Mouse (Mus musculus) forebrain, postnatal 0 days (tissue): ENCODE results near the gene Ddr1. TPM values are rescaled to one million over a fixed set of nuclear protein-coding genes. Genes with fewer than 3 reads are reported as not detected.

Experiments used
- ATAC-seq: fragments of 200-750 bp; cut with Nextera tagmentation; 2 replicates; pipeline ENCODE4 v1.8.0; 2017; ENCODE audit warnings: mild to moderate bottlenecking, moderate library complexity
- DNase-seq: peaks from one replicate; pipeline ENCODE4 v3.0.0-alpha.2; 2015
- H3K27ac ChIP-seq: fragments of 300-500 bp; sonication (generic); 2 replicates; pipeline ENCODE4 v1.5.1; 2014; ENCODE audit warnings: low read depth, mild to moderate bottlenecking, antibody characterized with exemption, low read length, moderate library complexity, mixed read lengths
- H3K27me3 ChIP-seq: fragments of 300-500 bp; sonication (generic); 2 replicates; pipeline ENCODE4 v1.6.1; 2014; ENCODE audit warnings: mild to moderate bottlenecking, low read length, mixed read lengths; ENCODE audit not compliant: insufficient read depth
- H3K36me3 ChIP-seq: fragments of 300-500 bp; sonication (generic); 2 replicates; pipeline ENCODE4 v1.6.1; 2014; ENCODE audit warnings: mild to moderate bottlenecking, moderate library complexity; ENCODE audit not compliant: insufficient read depth
- H3K4me1 ChIP-seq: fragments of 300-500 bp; sonication (generic); 2 replicates; pipeline ENCODE4 v1.6.1; 2014; ENCODE audit warnings: antibody characterized with exemption; ENCODE audit not compliant: insufficient read depth
- H3K4me2 ChIP-seq: fragments of 300-500 bp; sonication (generic); 2 replicates; pipeline ENCODE4 v1.6.1; 2014; ENCODE audit warnings: low read depth, mild to moderate bottlenecking, moderate library complexity
- H3K4me3 ChIP-seq: fragments of 300-500 bp; sonication (generic); 2 replicates; pipeline ENCODE4 v1.5.1; 2014; ENCODE audit warnings: low read depth, low read length, mixed read lengths
- H3K9ac ChIP-seq: fragments of 300-500 bp; sonication (generic); 2 replicates; pipeline ENCODE4 v1.6.1; 2014; ENCODE audit warnings: mild to moderate bottlenecking
- H3K9me3 ChIP-seq: fragments of 300-500 bp; sonication (generic); 2 replicates; pipeline ENCODE4 v1.6.1; 2016; ENCODE audit warnings: low read length
- CTCF ChIP-seq: sonication (generic); IDR thresholded peaks from 2 replicates; pipeline ENCODE4 v1.5.1; 2016; ENCODE audit warnings: antibody characterized with exemption, control low read depth, low read depth
- WGBS: fragments of 180-500 bp; shearing (Covaris S2); extraction: QIAGEN DNeasy Blood & Tissue Kit; methylation state at CpG from one replicate; pipeline ENCODE4 v1.1.7; 2014; 5-methylcytosine and 5-hydroxymethylcytosine counted together
- polyA plus RNA-seq: library from polyadenylated mRNA; unstranded; fragments of >200 nt; fragmentation: Nextera tagmentation; extraction: Ambion mirVana; gene quantifications from 2 replicates; pipeline ENCODE4 v1.2.1, GENCODE M21; 2015
- total RNA-seq: library from RNA; depleted of rRNA; stranded (reverse); fragments of >200 nt; gene quantifications from 2 replicates; pipeline ENCODE4 v1.2.3, GENCODE M21; 2014

Ddr1 gene
- total and polyA plus RNA-seq, 2 experiments from 2014 or later: 51.2 to 59.8 TPM

DNA sequence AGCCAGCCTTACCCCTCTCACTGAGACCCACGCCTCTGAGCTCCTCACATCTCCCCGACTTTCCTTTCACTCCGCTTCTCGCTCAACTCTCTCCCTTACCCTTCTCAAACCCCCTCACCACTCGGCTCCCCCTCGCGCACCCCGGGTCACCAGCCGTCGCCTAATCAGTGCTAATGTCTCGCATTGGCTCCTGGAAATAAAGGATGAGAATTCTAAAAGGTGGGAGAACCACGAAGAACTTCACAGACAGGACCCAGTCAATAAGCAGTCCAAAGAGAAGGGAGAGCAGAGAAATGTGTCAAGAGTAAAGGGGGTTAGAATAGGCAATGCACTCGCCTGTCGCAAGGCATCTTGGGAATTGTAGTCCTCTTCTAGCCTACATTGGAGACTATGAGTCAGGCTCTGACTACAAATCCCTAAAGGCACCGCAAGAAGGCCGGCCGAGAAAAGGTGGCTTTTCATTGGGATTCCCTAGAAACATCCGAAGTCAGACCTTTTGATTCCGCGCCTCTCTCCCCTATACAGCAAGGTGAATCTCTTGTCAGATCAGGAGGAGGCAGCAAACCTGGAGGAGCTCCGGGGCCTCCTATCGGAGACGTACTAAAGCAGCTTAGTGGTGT, 30.9 kb downstream of the Ddr1 start, which contains the start of gene Gtf2h4:
Gene Gtf2h4, minus strand, starts transcription at position 324 of the 620 bp plus-strand sequence.
- peak; percentile 99 for ATAC-seq
- Histone ChIP-seq H3K9me3 (no peaks in the 10 kb centered on the region), H3K27ac (peak within 1 kb of the TSS; percentile 64), H3K4me3 (peak within 1 kb of the TSS; percentile 77), H3K4me1 (peaks cover 7% of the 10 kb centered on the region; the same call in 1 of the 2 replicates), H3K36me3 (peaks cover 8% of the 10 kb centered on the region; the same call in 1 of the 2 replicates), H3K9ac (peak within 1 kb of the TSS; percentile 83), H3K4me2 (peak within 1 kb of the TSS; percentile 94), H3K27me3 (no peaks in the 10 kb centered on the region)
- peak; percentile 42 for TF ChIP-seq CTCF
- 2% methylated on average over 23 of the region's 23 CpGs for WGBS
- peak; percentile 96 for DNase-seq

DNA sequence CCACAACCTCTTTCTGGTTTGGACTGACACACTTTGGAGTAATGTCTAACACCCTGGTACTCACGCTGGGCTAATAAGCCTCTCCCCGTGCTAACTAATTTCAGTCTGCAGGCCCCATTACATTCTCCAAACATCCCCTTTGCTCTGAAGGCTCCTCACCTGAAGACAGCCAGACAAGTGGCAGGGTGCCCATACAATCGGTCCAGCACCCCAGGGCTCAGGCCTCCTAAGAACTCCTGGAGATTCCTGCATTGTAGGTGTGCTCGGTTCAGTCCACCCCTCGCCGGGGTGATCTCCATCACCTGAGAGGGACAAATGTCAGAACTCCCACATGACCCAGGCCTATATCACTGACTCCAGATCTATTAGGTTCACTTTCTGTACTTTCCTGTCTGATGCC, 31.9 kb downstream of the Ddr1 start:
- TF ChIP-seq CTCF: no peak
- Histone ChIP-seq H3K36me3 (peaks cover 8% of the 10 kb centered on the region; the same call in 1 of the 2 replicates), H3K4me2 (no peak overlapping the region), H3K27me3 (no peaks in the 10 kb centered on the region), H3K4me3 (no peak overlapping the region), H3K9ac (peak overlapping the region; percentile 83; the same call in 1 of the 2 replicates), H3K27ac (no peak overlapping the region), H3K9me3 (no peaks in the 10 kb centered on the region), H3K4me1 (peaks cover 7% of the 10 kb centered on the region; the same call in 1 of the 2 replicates)
- WGBS: 87% methylated on average over 6 of the region's 6 CpGs
- ATAC-seq (no peak), DNase-seq (no peak)

GRCm38 (mm10) chr17:35671846-35672245, 32.6 kb downstream of the Ddr1 start:
- no peak overlapping the region for H3K27ac ChIP-seq
- no peak for TF ChIP-seq CTCF
- H3K9me3 ChIP-seq: no peaks in the 10 kb centered on the region
- no peak for ATAC-seq
- H3K36me3 ChIP-seq: peaks cover 8% of the 10 kb centered on the region; the same call in 1 of the 2 replicates
- DNase-seq: no peak
- H3K9ac ChIP-seq: no peak overlapping the region
- no peak overlapping the region for H3K4me3 ChIP-seq
- no peaks in the 10 kb centered on the region for H3K27me3 ChIP-seq
- WGBS: 90% methylated on average over 6 of the region's 6 CpGs
- peaks cover 7% of the 10 kb centered on the region; the same call in 1 of the 2 replicates for H3K4me1 ChIP-seq
- H3K4me2 ChIP-seq: no peak overlapping the region

DNA sequence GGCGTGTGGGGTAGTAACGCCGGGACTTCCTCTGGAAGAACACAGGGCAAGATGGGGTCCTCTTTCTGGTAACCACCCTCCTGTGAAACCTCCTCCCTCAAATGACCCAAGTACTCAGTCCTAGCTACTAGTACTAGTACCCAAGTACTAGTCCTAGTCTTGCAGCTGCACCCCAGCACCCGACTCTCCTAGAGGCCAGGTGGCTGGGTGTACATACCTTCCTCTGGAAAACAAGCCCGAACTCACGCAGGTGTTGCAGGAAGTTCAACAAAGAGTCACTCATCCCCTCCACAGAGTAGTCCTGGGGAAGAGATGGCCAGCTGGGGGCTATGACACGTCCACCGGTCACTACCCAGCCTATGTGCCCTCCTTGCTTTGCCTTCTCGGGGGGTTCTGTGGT, 34.7 kb downstream of the Ddr1 start:
- H3K9me3 ChIP-seq: no peaks in the 10 kb centered on the region
- no peak overlapping the region for H3K9ac ChIP-seq
- TF ChIP-seq CTCF: no peak
- H3K27ac ChIP-seq: no peak overlapping the region
- no peak for DNase-seq
- no peak for ATAC-seq
- no peaks in the 10 kb centered on the region for H3K27me3 ChIP-seq
- no peak overlapping the region for H3K4me2 ChIP-seq
- no peak overlapping the region for H3K4me3 ChIP-seq
- peaks cover 7% of the 10 kb centered on the region; the same call in 1 of the 2 replicates for H3K4me1 ChIP-seq
- peaks cover 8% of the 10 kb centered on the region; the same call in 1 of the 2 replicates for H3K36me3 ChIP-seq
- WGBS: 95% methylated on average over 9 of the region's 9 CpGs

GRCm38 (mm10) chr17:35667334-35668065, 36.9 kb downstream of the Ddr1 start, which contains the start of gene Vars2:
Vars2 (minus strand) TSS chr17:35667592.
- WGBS: under 1% methylated on average over 61 of the region's 61 CpGs
- 0 out of 2 replicates have a peak, but pooled peaks have one; percentile 29 for TF ChIP-seq CTCF
- ATAC-seq (peak; percentile 94), DNase-seq (peak; percentile 98)
- peak within 1 kb of the TSS; percentile 59 for H3K4me3 ChIP-seq
- peak within 1 kb of the TSS; percentile 77 for H3K9ac ChIP-seq
- no peaks in the 10 kb centered on the region for H3K9me3 ChIP-seq
- no peaks in the 10 kb centered on the region for H3K4me1 ChIP-seq
- H3K27ac ChIP-seq: peak within 1 kb of the TSS; percentile 82
- peaks cover 22% of the 10 kb centered on the region for H3K36me3 ChIP-seq
- H3K4me2 ChIP-seq: peak within 1 kb of the TSS; percentile 96
- no peaks in the 10 kb centered on the region for H3K27me3 ChIP-seq

DNA sequence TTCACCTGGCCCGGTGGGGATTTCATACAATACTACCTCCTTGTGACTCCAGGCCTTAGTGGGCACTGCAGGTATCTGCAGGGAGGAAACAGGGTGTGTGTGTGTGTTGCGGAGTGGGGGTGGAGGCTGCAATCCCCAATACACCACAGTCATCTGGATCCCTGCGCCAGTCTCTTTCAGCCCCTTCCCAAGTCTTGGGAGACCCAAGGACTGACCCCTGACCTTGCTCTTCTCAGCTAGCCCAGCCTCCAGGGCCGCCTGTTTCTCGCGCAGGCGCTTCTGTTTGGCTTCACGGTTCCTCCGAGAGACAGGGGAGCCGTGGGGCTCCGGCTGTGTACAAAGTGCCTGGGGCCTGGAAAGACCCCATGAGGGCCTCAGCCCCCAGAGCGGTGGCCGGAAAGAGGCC, 37.6 kb downstream of the Ddr1 start:
- H3K36me3 ChIP-seq: peaks cover 25% of the 10 kb centered on the region
- peak overlapping the region; percentile 59 for H3K4me3 ChIP-seq
- peak overlapping the region; percentile 77 for H3K9ac ChIP-seq
- no peaks in the 10 kb centered on the region for H3K27me3 ChIP-seq
- peak overlapping the region; percentile 82 for H3K27ac ChIP-seq
- peak overlapping the region; percentile 96 for H3K4me2 ChIP-seq
- peak; percentile 67 for DNase-seq
- ATAC-seq: peak; percentile 59
- no peaks in the 10 kb centered on the region for H3K9me3 ChIP-seq
- H3K4me1 ChIP-seq: no peaks in the 10 kb centered on the region
- peak; percentile 13; the same call in 1 of the 2 replicates for TF ChIP-seq CTCF
- WGBS: 8% methylated on average over 13 of the region's 13 CpGs
